Comparison of ENCODE assay signal across 22 mouse cellular contexts in genomic region chr19:53230942-53231815, GRCm38 (mm10).
DNase-seq lines count a peak whose midpoint lies in the region; ATAC-seq and TF ChIP-seq lines count a peak whose summit lies in the region.
"Had no signal": no experiment of that assay in that cellular context is flagged by ENCODE, and none has a peak within 500 bp of the region (broad histone marks: within the 10 kb centered on the region; RNA-seq: fewer than 3 reads in every experiment).

No protein-coding gene starts in this region.

- H3K27me3 ChIP-seq in kidney, adult 2 months (replicated peaks; ENCODE audit: control insufficient read depth, insufficient read depth, low read length), result no peaks in the 10 kb centered on the region
- no peaks in the 10 kb centered on the region for H3K27me3 ChIP-seq in lung, embryonic 14.5 days (ENCODE audit: insufficient read depth, low read length)
- no peaks in the 10 kb centered on the region for H3K27me3 ChIP-seq in lung, postnatal 0 days (replicated peaks; ENCODE audit: insufficient read depth, low read length)
- no peaks in the 10 kb centered on the region for H3K27me3 ChIP-seq in CH12.LX (replicated peaks)
- no peaks in the 10 kb centered on the region for H3K27me3 ChIP-seq in splenic B cell, adult 2 months (ENCODE audit: control insufficient read depth, insufficient read depth, low read length, poor library complexity, severe bottlenecking)
- H3K27me3 ChIP-seq: embryonic facial prominence, embryonic 12.5 days; forebrain, embryonic 13.5 days; forebrain, embryonic 15.5 days had no signal

- DNase-seq in kidney, adult 2 months, result peak; percentile 39
- no peak for DNase-seq in kidney, adult 8-10 months
- peak; percentile 26 for DNase-seq in lung, embryonic 14.5 days
- DNase-seq in lung, postnatal 0 days (ENCODE audit: low spot score), result no peak
- peak; percentile 66 for DNase-seq in CH12.LX (ENCODE audit: extremely low read depth)
- DNase-seq in splenic B cell, adult 2 months (ENCODE audit: low read depth, low spot score), result peak; percentile 41
- DNase-seq in cerebellum, postnatal 10 days, result no peak
- DNase-seq in Muller cell, postnatal 12 days (ENCODE audit: inconsistent ontology term), result no peak
- DNase-seq: adrenal gland, adult 2 months; adrenal gland, postnatal 10 days; adrenal gland, postnatal 25 days; cerebellum, adult 11 months; cerebellum, adult 18-20 months; cerebellum, adult 8-10 months; cerebellum, adult 9-11 months; cerebellum, postnatal 25 days; forebrain, postnatal 0 days had no signal

- no peak overlapping the region for H3K4me3 ChIP-seq in kidney, adult 2 months (ENCODE audit: insufficient read depth, low read depth, low read length)
- H3K4me3 ChIP-seq in lung, embryonic 14.5 days (ENCODE audit: low read depth, low read length), result no peak overlapping the region
- H3K4me3 ChIP-seq in lung, postnatal 0 days (ENCODE audit: low read depth, low read length), result no peak overlapping the region
- H3K4me3 ChIP-seq in CH12.LX (replicated peaks in 1 of 3; ENCODE audit: low read depth in 2 of 3, low read length in 2 of 3, poor library complexity in 1 of 3), result peak overlapping the region in 2 of 3 experiments; percentile 19 to 20
- H3K4me3 ChIP-seq: embryonic facial prominence, embryonic 10.5 days; embryonic facial prominence, embryonic 12.5 days; forebrain, embryonic 13.5 days; forebrain, embryonic 15.5 days had no signal

- no peak for ATAC-seq in lung, embryonic 14.5 days (ENCODE audit: insufficient read depth)
- ATAC-seq in lung, postnatal 0 days, result no peak
- ATAC-seq: CD4-positive, CD25-positive, alpha-beta regulatory T cell, adult 4 months; forebrain, embryonic 13.5 days; forebrain, embryonic 15.5 days; forebrain, postnatal 0 days had no signal

- TF ChIP-seq RAD21 in CH12.LX (IDR thresholded peaks at IDR 0.05; ENCODE audit: low read depth, low read length), result no peak

- peaks cover 12% of the 10 kb centered on the region for H3K36me3 ChIP-seq in kidney, adult 2 months (ENCODE audit: control insufficient read depth, insufficient read depth, low read length)
- peaks cover 71% of the 10 kb centered on the region for H3K36me3 ChIP-seq in lung, embryonic 14.5 days (ENCODE audit: insufficient read depth)
- peaks cover 44% of the 10 kb centered on the region for H3K36me3 ChIP-seq in lung, postnatal 0 days (ENCODE audit: insufficient read depth, low read length)
- H3K36me3 ChIP-seq in CH12.LX (replicated peaks in 1 of 2; ENCODE audit: control insufficient read depth in 1 of 2, insufficient read depth in 1 of 2, low read length in 1 of 2), result peaks cover 44 to 62% of the 10 kb centered on the region in 2 experiments
- peaks cover 23% of the 10 kb centered on the region for H3K36me3 ChIP-seq in splenic B cell, adult 2 months (ENCODE audit: control insufficient read depth, insufficient read depth, low read length, poor library complexity, severe bottlenecking)

- peaks cover 5% of the 10 kb centered on the region; the same call in 1 of the 2 replicates for H3K4me1 ChIP-seq in kidney, adult 2 months (ENCODE audit: control insufficient read depth, insufficient read depth, low read length)
- no peaks in the 10 kb centered on the region for H3K4me1 ChIP-seq in lung, embryonic 14.5 days (ENCODE audit: insufficient read depth)
- H3K4me1 ChIP-seq in lung, postnatal 0 days (ENCODE audit: insufficient read depth, low read depth, low read length), result no peaks in the 10 kb centered on the region
- H3K4me1 ChIP-seq in CH12.LX (ENCODE audit: control insufficient read depth in 1 of 2, insufficient read depth in 2 of 2), result peaks cover 5 to 66% of the 10 kb centered on the region in 2 experiments
- H3K4me1 ChIP-seq: embryonic facial prominence, embryonic 10.5 days; embryonic facial prominence, embryonic 12.5 days; forebrain, embryonic 13.5 days; forebrain, embryonic 15.5 days had no signal

- 65% methylated on average over 11 of the region's 11 CpGs for WGBS in kidney, adult 2 months
- WGBS in lung, embryonic 14.5 days, result 78% methylated on average over 11 of the region's 11 CpGs
- 76% methylated on average over 11 of the region's 11 CpGs for WGBS in lung, postnatal 0 days

- TF ChIP-seq EP300 in lung, postnatal 0 days (IDR thresholded peaks at IDR 0.05), result no peak
- TF ChIP-seq EP300 in CH12.LX (IDR thresholded peaks at IDR 0.05; ENCODE audit: low read length), result peak; percentile 65; the same call in 1 of the 2 replicates

- no peak overlapping the region for H3K4me2 ChIP-seq in lung, embryonic 14.5 days
- no peak overlapping the region for H3K4me2 ChIP-seq in lung, postnatal 0 days (replicated peaks; ENCODE audit: low read depth, low read length)
- H3K4me2 ChIP-seq in CH12.LX (ENCODE audit: insufficient read depth, low read depth, poor library complexity, severe bottlenecking), result peak overlapping the region; percentile 76
- H3K4me2 ChIP-seq: embryonic facial prominence, embryonic 12.5 days; forebrain, embryonic 13.5 days; forebrain, embryonic 15.5 days had no signal

- dilution Hi-C loops in CH12.LX (cut with MboI; ENCODE audit: extremely low pct_ligation_motif_present, extremely low pct_unique_long_range_greater_than_20kb, low sequenced_read_pairs), result no loop called here

- H3K9ac ChIP-seq in lung, embryonic 14.5 days, result no peak overlapping the region
- H3K9ac ChIP-seq in lung, postnatal 0 days (replicated peaks; ENCODE audit: low read depth), result no peak overlapping the region
- H3K9ac ChIP-seq in CH12.LX (ENCODE audit: insufficient read depth, low read depth), result peak overlapping the region; percentile 37; the same call in 1 of the 2 replicates
- H3K9ac ChIP-seq: embryonic facial prominence, embryonic 12.5 days; forebrain, embryonic 13.5 days; forebrain, embryonic 15.5 days; forebrain, postnatal 0 days had no signal

- TF ChIP-seq CTCF in kidney, adult 2 months (conservative IDR thresholded peaks at IDR 0.05; ENCODE audit: insufficient read depth, insufficient read length, low read depth, low read length), result no peak
- no peak for TF ChIP-seq CTCF in lung, embryonic 14.5 days (IDR thresholded peaks at IDR 0.05; ENCODE audit: low read depth)
- TF ChIP-seq CTCF in lung, postnatal 0 days (IDR thresholded peaks at IDR 0.05), result no peak
- no peak for TF ChIP-seq CTCF in CH12.LX (conservative IDR thresholded peaks at IDR 0.05 in 1 of 2, IDR thresholded peaks at IDR 0.05 in 1 of 2; ENCODE audit: low read depth in 2 of 2, low read length in 2 of 2)

- in situ Hi-C loops in CH12.LX (cut with MboI; ENCODE audit: low pct_ligation_motif_present, low pct_unique_long_range_greater_than_20kb, low sequenced_read_pairs), result no loop called here

- H3K79me2 ChIP-seq in CH12.LX (replicated peaks; ENCODE audit: control insufficient read depth, extremely low read depth, insufficient read depth, poor library complexity, severe bottlenecking), result no peaks in the 10 kb centered on the region

- H3K9me3 ChIP-seq in lung, embryonic 14.5 days (ENCODE audit: low read depth, low read length), result no peaks in the 10 kb centered on the region
- no peaks in the 10 kb centered on the region for H3K9me3 ChIP-seq in lung, postnatal 0 days (ENCODE audit: low read length)
- no peaks in the 10 kb centered on the region for H3K9me3 ChIP-seq in CH12.LX (replicated peaks; ENCODE audit: low read length)
- H3K9me3 ChIP-seq: embryonic facial prominence, embryonic 10.5 days; embryonic facial prominence, embryonic 12.5 days; forebrain, embryonic 13.5 days; forebrain, embryonic 15.5 days had no signal

- TF ChIP-seq POLR2A in kidney, adult 2 months (IDR thresholded peaks at IDR 0.05; ENCODE audit: low read depth, low read length), result no peak
- no peak for TF ChIP-seq POLR2A in CH12.LX (IDR thresholded peaks at IDR 0.05; ENCODE audit: low read depth, low read length)

- no peak overlapping the region for H3K27ac ChIP-seq in kidney, adult 2 months (ENCODE audit: insufficient read depth, low read depth, low read length)
- no peak overlapping the region for H3K27ac ChIP-seq in lung, embryonic 14.5 days (ENCODE audit: low read depth)
- no peak overlapping the region for H3K27ac ChIP-seq in lung, postnatal 0 days (ENCODE audit: low read length)
- peak overlapping the region; percentile 92 for H3K27ac ChIP-seq in CH12.LX (ENCODE audit: insufficient read depth, low read depth)
- H3K27ac ChIP-seq: embryonic facial prominence, embryonic 10.5 days; embryonic facial prominence, embryonic 12.5 days; forebrain, embryonic 13.5 days; forebrain, embryonic 15.5 days had no signal

TF ChIP-seq in CH12.LX, 34 proteins besides CTCF, POLR2A, EP300 and RAD21 (continues in another document):
- no peak for TF ChIP-seq E2F4 (IDR thresholded peaks at IDR 0.05; ENCODE audit: insufficient replicate concordance, low read depth, low read length)
- peak; percentile 40 for TF ChIP-seq ETS1 (conservative IDR thresholded peaks at IDR 0.05; ENCODE audit: low read depth, low read length)
- no peak for TF ChIP-seq MAX (IDR thresholded peaks at IDR 0.05; ENCODE audit: low read length)
- peak; percentile 23 for TF ChIP-seq NRF1 (IDR thresholded peaks at IDR 0.05; ENCODE audit: low read depth, low read length)
- TF ChIP-seq MEF2A (IDR thresholded peaks at IDR 0.05; ENCODE audit: borderline replicate concordance, low read depth, low read length), result 0 out of 2 replicates have a peak, but pooled peaks have one; percentile 6
- TF ChIP-seq MAFK (IDR thresholded peaks at IDR 0.05; ENCODE audit: insufficient replicate concordance, low read length), result no peak
- TF ChIP-seq MAZ (IDR thresholded peaks at IDR 0.05; ENCODE audit: low read depth, low read length), result no peak
- TF ChIP-seq USF2 (conservative IDR thresholded peaks at IDR 0.05; ENCODE audit: low read depth, low read length), result no peak
- no peak for TF ChIP-seq ZMIZ1 (IDR thresholded peaks at IDR 0.05; ENCODE audit: low read depth, low read length)
- TF ChIP-seq SIN3A (IDR thresholded peaks at IDR 0.05; ENCODE audit: low read length), result peak; percentile 63
- TF ChIP-seq HCFC1 (IDR thresholded peaks at IDR 0.05; ENCODE audit: low read depth, low read length), result no peak; the same call in 1 of the 2 replicates
- no peak for TF ChIP-seq ZNF384 (IDR thresholded peaks at IDR 0.05; ENCODE audit: low read depth, low read length)
- TF ChIP-seq KAT2A (IDR thresholded peaks at IDR 0.05; ENCODE audit: insufficient replicate concordance, low read length), result no peak
- no peak for TF ChIP-seq BHLHE40 (IDR thresholded peaks at IDR 0.05; ENCODE audit: low read depth, low read length)
- no peak for TF ChIP-seq USF1 (IDR thresholded peaks at IDR 0.05; ENCODE audit: low read depth, low read length)
- 0 out of 2 replicates have a peak, but pooled peaks have one; percentile 25 for TF ChIP-seq TBP (conservative IDR thresholded peaks at IDR 0.05; ENCODE audit: low read depth, low read length)
- TF ChIP-seq UBTF (IDR thresholded peaks at IDR 0.05; ENCODE audit: low read depth, low read length), result no peak
- TF ChIP-seq GABPA (IDR thresholded peaks at IDR 0.05; ENCODE audit: insufficient replicate concordance, low read depth, low read length), result no peak
- no peak for TF ChIP-seq CHD2 (IDR thresholded peaks at IDR 0.05; ENCODE audit: low read length)
- TF ChIP-seq TCF12 (IDR thresholded peaks at IDR 0.05; ENCODE audit: low read depth, low read length), result peak; percentile 43; the same call in 1 of the 2 replicates

Comparison
In these comparisons a context has a peak if more than half of its experiments do, and no peak if none do; other contexts are left out.
1. DNase-seq: peak in kidney, adult 2 months (single experiment), lung, embryonic 14.5 days (single experiment), CH12.LX (single experiment) and splenic B cell, adult 2 months (single experiment); none in kidney, adult 8-10 months (0 of 2), lung, postnatal 0 days (single experiment), cerebellum, postnatal 10 days (0 of 2) and Muller cell, postnatal 12 days (single experiment).
2. H3K4me3 ChIP-seq: peak in CH12.LX (2 of 3); none in kidney, adult 2 months (single experiment), lung, embryonic 14.5 days (single experiment) and lung, postnatal 0 days (single experiment).